Mouse (Mus musculus): Measurements from ENCODE around the gene Matn1. TPM values are rescaled to one million over a fixed set of nuclear protein-coding genes. Genes with fewer than 3 reads are reported as not detected.

Matn1 gene
- polyA plus RNA-seq, 1 experiment: not detected

DNA sequence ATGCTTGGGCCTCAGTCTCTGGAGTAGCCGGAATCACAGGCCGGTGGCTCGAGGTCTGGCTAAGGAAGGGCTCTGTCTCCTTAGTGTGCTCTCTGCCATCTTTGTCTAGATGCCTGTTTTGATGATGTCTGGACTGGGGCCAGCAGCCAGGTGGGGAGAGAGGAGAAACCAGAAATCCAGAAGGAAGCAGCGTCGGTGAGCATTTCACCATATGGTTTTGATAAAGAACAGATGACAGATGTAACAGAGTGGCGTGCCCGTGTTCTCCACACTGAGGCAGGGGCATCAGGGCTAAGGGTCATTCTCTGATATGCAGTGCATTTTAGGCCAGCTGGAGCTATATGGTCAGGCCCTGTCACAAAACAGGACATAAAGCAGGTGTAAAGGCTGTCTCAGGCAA, 43.4 kb upstream of the Matn1 start:
- Histone ChIP-seq H3K79me2 (ENCODE audit: control insufficient read depth, insufficient read depth) (no peaks in the 10 kb centered on the region), H3K36me3 (ENCODE audit: control insufficient read depth, insufficient read depth) (no peaks in the 10 kb centered on the region), H3K4me2 (ENCODE audit: low read depth) (no peak overlapping the region), H3K27me3 (ENCODE audit: control insufficient read depth, insufficient read depth, insufficient read length) (peaks cover 39% of the 10 kb centered on the region), H3ac (ENCODE audit: control insufficient read depth, insufficient read length) (no peak overlapping the region), H3K4me3 (no peak overlapping the region)
- TF ChIP-seq MYOG (IDR thresholded peaks at IDR 0.05; ENCODE audit: control insufficient read depth in 1 of 3, insufficient read depth in 1 of 3, insufficient read length in 2 of 3, low read depth in 2 of 3) (no peak), REST (IDR thresholded peaks at IDR 0.05; ENCODE audit: insufficient read depth, insufficient read length) (no peak), SRF (IDR thresholded peaks at IDR 0.05; ENCODE audit: control insufficient read depth, insufficient read length, low read depth) (no peak), POLR2A (IDR thresholded peaks at IDR 0.05; ENCODE audit: insufficient read length, low read depth) (no peak), TCF12 (IDR thresholded peaks at IDR 0.05; ENCODE audit: insufficient read depth, poor library complexity, severe bottlenecking) (no peak), USF1 (IDR thresholded peaks at IDR 0.05; ENCODE audit: low read depth) (no peak), MYOD1 (IDR thresholded peaks at IDR 0.05; ENCODE audit: control insufficient read depth in 1 of 3, insufficient read length in 2 of 3, low read depth in 2 of 3) (no peak), POLR2AphosphoS2 (IDR thresholded peaks at IDR 0.05; ENCODE audit: insufficient read length, low read depth) (no peak), MAX (IDR thresholded peaks at IDR 0.05; ENCODE audit: low read depth) (no peak)

DNA sequence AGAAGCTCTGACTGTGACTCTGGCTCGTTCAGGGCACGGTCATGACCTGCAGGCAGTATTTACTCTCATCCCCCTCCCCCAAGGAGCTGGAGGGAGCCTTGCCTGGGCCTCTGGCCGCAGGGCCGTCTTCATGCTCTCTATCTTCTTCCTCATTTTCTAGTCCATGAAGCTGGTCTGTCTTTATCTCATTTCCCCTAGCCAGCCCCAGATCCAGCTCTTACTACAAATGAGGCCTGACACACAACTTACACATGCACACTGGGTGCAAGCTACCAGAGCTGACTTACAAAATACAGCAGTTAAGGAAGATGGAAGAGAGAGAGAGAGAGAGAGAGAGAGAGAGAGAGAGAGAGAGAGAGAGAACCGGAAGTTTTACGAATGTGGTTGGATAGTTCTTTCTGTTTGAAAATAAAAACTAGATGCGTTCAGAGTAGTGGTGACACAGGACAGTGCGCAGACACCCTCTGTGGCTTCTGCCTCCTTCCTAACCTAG, 41.9 kb upstream of the Matn1 start:
- TF ChIP-seq E2F4 (IDR thresholded peaks at IDR 0.05; ENCODE audit: insufficient read depth): no peak
- TF ChIP-seq CEBPB (IDR thresholded peaks at IDR 0.05; ENCODE audit: insufficient read depth, poor library complexity, severe bottlenecking): no peak
- TF ChIP-seq TCF12 (IDR thresholded peaks at IDR 0.05; ENCODE audit: insufficient read depth, poor library complexity, severe bottlenecking): no peak
- no peak for TF ChIP-seq POLR2AphosphoS2 (IDR thresholded peaks at IDR 0.05; ENCODE audit: insufficient read length, low read depth)
- TF ChIP-seq SRF (IDR thresholded peaks at IDR 0.05; ENCODE audit: control insufficient read depth, insufficient read length, low read depth): no peak
- no peak for TF ChIP-seq MYOD1 (IDR thresholded peaks at IDR 0.05; ENCODE audit: control insufficient read depth in 1 of 3, insufficient read length in 2 of 3, low read depth in 2 of 3)
- no peak for TF ChIP-seq TCF3 (IDR thresholded peaks at IDR 0.05; ENCODE audit: insufficient read length, low read depth)
- no peak for TF ChIP-seq MYOG (IDR thresholded peaks at IDR 0.05; ENCODE audit: control insufficient read depth in 1 of 3, insufficient read depth in 1 of 3, insufficient read length in 2 of 3, low read depth in 2 of 3)
- no peak for TF ChIP-seq USF1 (IDR thresholded peaks at IDR 0.05; ENCODE audit: low read depth)
- no peak for TF ChIP-seq POLR2A (IDR thresholded peaks at IDR 0.05; ENCODE audit: insufficient read length, low read depth)
- Histone ChIP-seq H3K4me2 (ENCODE audit: low read depth) (no peak overlapping the region), H3K27me3 (ENCODE audit: control insufficient read depth, insufficient read depth, insufficient read length) (peaks cover 39% of the 10 kb centered on the region), H3K79me2 (ENCODE audit: control insufficient read depth, insufficient read depth) (no peaks in the 10 kb centered on the region), H3K36me3 (ENCODE audit: control insufficient read depth, insufficient read depth) (no peaks in the 10 kb centered on the region), H3K4me3 (no peak overlapping the region), H3ac (ENCODE audit: control insufficient read depth, insufficient read length) (no peak overlapping the region)

DNA sequence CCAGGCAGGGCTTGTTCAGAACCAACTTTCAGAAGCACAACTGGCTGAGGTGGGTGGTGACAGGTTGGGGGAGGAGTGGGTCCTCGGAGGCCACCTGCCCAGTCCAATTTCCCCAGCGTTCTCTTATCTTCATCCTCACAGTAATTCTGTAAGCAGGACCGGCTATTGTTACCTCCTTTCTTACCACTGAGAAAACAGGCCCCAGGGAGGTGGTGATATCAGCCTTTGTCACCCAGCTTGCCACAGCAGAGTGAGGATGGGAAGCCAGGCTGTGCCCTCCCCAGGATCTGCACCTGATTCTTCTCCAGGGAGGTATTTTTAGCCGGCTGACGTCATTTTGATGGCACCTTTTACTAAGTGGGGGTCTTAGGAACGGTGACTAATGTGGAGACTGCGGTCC, 39.2 kb upstream of the Matn1 start:
- no peak for TF ChIP-seq USF1 (IDR thresholded peaks at IDR 0.05; ENCODE audit: low read depth)
- TF ChIP-seq TCF3 (IDR thresholded peaks at IDR 0.05; ENCODE audit: insufficient read length, low read depth): no peak
- no peak for TF ChIP-seq MYOG (IDR thresholded peaks at IDR 0.05; ENCODE audit: control insufficient read depth in 1 of 3, insufficient read depth in 1 of 3, insufficient read length in 2 of 3, low read depth in 2 of 3)
- TF ChIP-seq MYOD1 (IDR thresholded peaks at IDR 0.05; ENCODE audit: control insufficient read depth in 1 of 3, insufficient read length in 2 of 3, low read depth in 2 of 3): no peak
- no peak for TF ChIP-seq TCF12 (IDR thresholded peaks at IDR 0.05; ENCODE audit: insufficient read depth, poor library complexity, severe bottlenecking)
- no peak for TF ChIP-seq REST (IDR thresholded peaks at IDR 0.05; ENCODE audit: insufficient read depth, insufficient read length)
- no peak for TF ChIP-seq POLR2A (IDR thresholded peaks at IDR 0.05; ENCODE audit: insufficient read length, low read depth)
- TF ChIP-seq MAX (IDR thresholded peaks at IDR 0.05; ENCODE audit: low read depth): no peak
- no peak for TF ChIP-seq E2F4 (IDR thresholded peaks at IDR 0.05; ENCODE audit: insufficient read depth)
- TF ChIP-seq CEBPB (IDR thresholded peaks at IDR 0.05; ENCODE audit: insufficient read depth, poor library complexity, severe bottlenecking): no peak
- no peak for TF ChIP-seq POLR2AphosphoS2 (IDR thresholded peaks at IDR 0.05; ENCODE audit: insufficient read length, low read depth)
- no peak for TF ChIP-seq SRF (IDR thresholded peaks at IDR 0.05; ENCODE audit: control insufficient read depth, insufficient read length, low read depth)

DNA sequence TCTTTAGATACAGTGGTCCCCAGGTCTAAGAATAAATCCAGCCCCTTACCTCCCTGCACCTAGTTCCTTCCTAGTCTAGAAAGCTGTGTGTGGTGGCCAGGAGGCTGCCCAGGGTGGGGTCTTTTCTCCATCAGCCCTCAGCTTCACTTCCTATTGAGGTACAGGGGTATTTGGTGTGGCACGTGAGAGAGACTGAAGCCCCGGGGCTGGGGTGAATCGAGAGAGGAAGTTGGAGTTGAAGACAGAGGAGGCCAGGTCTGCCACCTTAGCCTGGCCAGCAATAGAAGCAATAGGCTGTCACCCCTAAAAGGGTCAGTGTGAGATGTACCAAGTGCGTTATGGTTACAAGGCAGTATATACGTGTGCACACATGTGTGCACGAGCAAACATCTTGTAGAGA, 38.3 kb upstream of the Matn1 start:
- Histone ChIP-seq H3K4me2 (ENCODE audit: low read depth) (no peak overlapping the region), H3K79me2 (ENCODE audit: control insufficient read depth, insufficient read depth) (no peaks in the 10 kb centered on the region), H3K36me3 (ENCODE audit: control insufficient read depth, insufficient read depth) (no peaks in the 10 kb centered on the region), H3K27me3 (ENCODE audit: control insufficient read depth, insufficient read depth, insufficient read length) (peaks cover 31% of the 10 kb centered on the region), H3K4me3 (no peak overlapping the region), H3ac (ENCODE audit: control insufficient read depth, insufficient read length) (no peak overlapping the region)
- TF ChIP-seq E2F4 (IDR thresholded peaks at IDR 0.05; ENCODE audit: insufficient read depth): no peak
- no peak for TF ChIP-seq TCF3 (IDR thresholded peaks at IDR 0.05; ENCODE audit: insufficient read length, low read depth)
- TF ChIP-seq SRF (IDR thresholded peaks at IDR 0.05; ENCODE audit: control insufficient read depth, insufficient read length, low read depth): no peak
- no peak for TF ChIP-seq POLR2AphosphoS2 (IDR thresholded peaks at IDR 0.05; ENCODE audit: insufficient read length, low read depth)
- TF ChIP-seq REST (IDR thresholded peaks at IDR 0.05; ENCODE audit: insufficient read depth, insufficient read length): no peak
- TF ChIP-seq MAX (IDR thresholded peaks at IDR 0.05; ENCODE audit: low read depth): no peak
- no peak for TF ChIP-seq MYOG (IDR thresholded peaks at IDR 0.05; ENCODE audit: control insufficient read depth in 1 of 3, insufficient read depth in 1 of 3, insufficient read length in 2 of 3, low read depth in 2 of 3)

More for the DNA sequence above, 39.2 kb upstream of the Matn1 start:
- Histone ChIP-seq H3K4me3 (no peak overlapping the region), H3K79me2 (ENCODE audit: control insufficient read depth, insufficient read depth) (no peaks in the 10 kb centered on the region), H3K36me3 (ENCODE audit: control insufficient read depth, insufficient read depth) (no peaks in the 10 kb centered on the region), H3K4me2 (ENCODE audit: low read depth) (no peak overlapping the region), H3ac (ENCODE audit: control insufficient read depth, insufficient read length) (no peak overlapping the region), H3K27me3 (ENCODE audit: control insufficient read depth, insufficient read depth, insufficient read length) (peaks cover 34% of the 10 kb centered on the region)

DNA sequence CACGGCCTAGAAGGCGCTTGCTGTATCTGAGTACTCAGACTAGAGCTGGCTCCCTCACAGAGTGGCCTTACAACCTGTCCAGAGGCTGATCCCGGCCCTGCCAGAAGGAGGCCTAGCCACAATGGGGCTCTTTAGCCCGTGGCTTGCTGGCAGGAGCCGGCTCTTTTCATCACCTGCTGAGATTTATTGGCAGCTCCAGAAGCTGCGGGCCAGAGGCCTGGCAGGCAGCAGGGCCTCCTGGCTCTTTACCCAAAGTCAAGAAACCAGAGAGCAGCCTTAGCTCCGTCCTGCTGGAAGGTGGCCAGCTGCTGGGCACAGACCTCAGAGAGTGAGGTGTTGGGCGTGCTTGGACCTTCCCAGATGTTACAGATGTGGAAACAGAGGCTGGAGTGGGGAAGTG, 37.9 kb upstream of the Matn1 start:
- Histone ChIP-seq H3K4me3 (no peak overlapping the region), H3K79me2 (ENCODE audit: control insufficient read depth, insufficient read depth) (no peaks in the 10 kb centered on the region), H3K36me3 (ENCODE audit: control insufficient read depth, insufficient read depth) (no peaks in the 10 kb centered on the region), H3ac (ENCODE audit: control insufficient read depth, insufficient read length) (no peak overlapping the region), H3K27me3 (ENCODE audit: control insufficient read depth, insufficient read depth, insufficient read length) (peaks cover 27% of the 10 kb centered on the region), H3K4me2 (ENCODE audit: low read depth) (no peak overlapping the region)
- TF ChIP-seq POLR2AphosphoS2 (IDR thresholded peaks at IDR 0.05; ENCODE audit: insufficient read length, low read depth): no peak
- TF ChIP-seq MYOD1 (IDR thresholded peaks at IDR 0.05; ENCODE audit: control insufficient read depth in 1 of 3, insufficient read length in 2 of 3, low read depth in 2 of 3): no peak
- no peak for TF ChIP-seq USF1 (IDR thresholded peaks at IDR 0.05; ENCODE audit: low read depth)
- no peak for TF ChIP-seq E2F4 (IDR thresholded peaks at IDR 0.05; ENCODE audit: insufficient read depth)
- TF ChIP-seq POLR2A (IDR thresholded peaks at IDR 0.05; ENCODE audit: insufficient read length, low read depth): no peak
- no peak for TF ChIP-seq CEBPB (IDR thresholded peaks at IDR 0.05; ENCODE audit: insufficient read depth, poor library complexity, severe bottlenecking)
- no peak for TF ChIP-seq TCF3 (IDR thresholded peaks at IDR 0.05; ENCODE audit: insufficient read length, low read depth)
- no peak for TF ChIP-seq MYOG (IDR thresholded peaks at IDR 0.05; ENCODE audit: control insufficient read depth in 1 of 3, insufficient read depth in 1 of 3, insufficient read length in 2 of 3, low read depth in 2 of 3)
- no peak for TF ChIP-seq REST (IDR thresholded peaks at IDR 0.05; ENCODE audit: insufficient read depth, insufficient read length)
- TF ChIP-seq MAX (IDR thresholded peaks at IDR 0.05; ENCODE audit: low read depth): no peak
- TF ChIP-seq SRF (IDR thresholded peaks at IDR 0.05; ENCODE audit: control insufficient read depth, insufficient read length, low read depth): no peak
- no peak for TF ChIP-seq TCF12 (IDR thresholded peaks at IDR 0.05; ENCODE audit: insufficient read depth, poor library complexity, severe bottlenecking)

Measured in myocyte (in vitro differentiated cells).